Mouse (Mus musculus): ENCODE results near the gene Glt1d1.

The Glt1d1 gene

GRCm38 (mm10) chr5:127627242-127627641 is 4.8 kb upstream of the Glt1d1 start:
- no peak for DNase-seq (ENCODE audit: low read depth in 1 of 2, low spot score in 2 of 2)

DNA sequence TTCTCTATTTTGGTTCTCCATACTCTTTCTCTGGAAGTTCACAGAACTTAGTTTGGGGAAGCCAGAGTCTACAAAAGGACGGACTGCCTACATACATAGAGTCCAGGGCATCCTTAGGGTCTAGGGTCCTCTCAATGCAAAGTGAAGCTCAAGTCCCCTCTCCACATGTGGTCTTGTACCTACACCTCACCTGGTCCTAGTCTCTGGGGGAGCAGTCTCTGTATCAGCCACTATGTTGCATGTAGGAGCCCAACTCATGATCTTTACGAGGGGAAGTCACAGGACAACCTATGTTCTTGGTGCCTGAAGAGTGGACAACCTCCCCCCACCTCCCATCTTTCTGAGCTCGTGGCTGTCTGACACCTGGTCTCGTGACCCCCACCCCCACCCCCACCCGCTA is 391 bp upstream of the Glt1d1 start:
- no peak for DNase-seq (ENCODE audit: low read depth in 1 of 2, low spot score in 2 of 2)

- no peak for DNase-seq (ENCODE audit: low read depth in 1 of 2, low spot score in 2 of 2)
Observed at GRCm38 (mm10) chr5:127633188-127633587, 1.1 kb downstream of the Glt1d1 start.

- DNase-seq (ENCODE audit: low read depth in 1 of 2, low spot score in 2 of 2), result no peak
Observed at GRCm38 (mm10) chr5:127633666-127634065, 1.6 kb downstream of the Glt1d1 start.

DNA sequence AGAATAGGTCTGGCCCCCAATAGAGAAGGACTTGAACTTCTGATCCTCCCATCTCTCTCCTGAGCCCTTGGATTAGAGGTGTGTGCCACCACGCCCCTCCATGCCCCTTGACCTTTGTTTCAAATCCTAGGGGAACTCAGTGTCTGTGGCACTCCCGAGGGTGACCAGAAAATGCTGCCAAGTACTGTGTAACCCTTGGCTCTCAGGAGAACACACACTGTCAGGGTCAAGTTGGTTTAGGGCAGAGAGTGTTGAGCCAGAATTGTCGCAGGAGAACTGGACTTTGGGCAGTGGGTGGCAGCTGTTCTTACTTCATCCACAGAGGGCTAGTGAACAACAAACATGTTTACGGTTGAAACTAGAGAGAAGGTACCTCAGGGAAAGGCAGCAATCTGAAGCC is 5.6 kb downstream of the Glt1d1 start:
- no peak for DNase-seq (ENCODE audit: low read depth in 1 of 2, low spot score in 2 of 2)

DNA sequence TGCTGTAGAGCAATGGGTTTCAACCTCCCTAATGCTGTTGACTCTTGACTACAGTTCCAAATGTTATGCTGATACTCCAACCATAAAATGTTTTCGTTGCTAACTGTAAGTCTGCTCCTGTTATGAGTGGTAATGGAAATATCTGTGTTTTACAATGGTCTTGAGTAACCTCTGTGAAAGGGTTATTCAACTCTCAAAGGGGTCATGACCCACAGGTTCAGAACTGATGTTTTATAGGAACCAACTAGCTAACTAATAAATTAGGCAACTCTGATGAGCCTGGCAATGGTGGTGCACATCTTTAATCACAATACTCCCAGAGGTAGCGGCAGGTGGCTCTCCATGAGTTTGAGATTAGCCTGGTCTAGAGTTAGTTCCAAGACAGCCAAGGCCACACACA is 6.1 kb downstream of the Glt1d1 start:
- no peak for DNase-seq (ENCODE audit: low read depth in 1 of 2, low spot score in 2 of 2)

- no peak for DNase-seq (ENCODE audit: low read depth in 1 of 2, low spot score in 2 of 2)
Observed at GRCm38 (mm10) chr5:127639067-127639605, 7.1 kb downstream of the Glt1d1 start.

GRCm38 (mm10) chr5:127639635-127640034 is 7.6 kb downstream of the Glt1d1 start:
- DNase-seq (ENCODE audit: low read depth in 1 of 2, low spot score in 2 of 2), result no peak

GRCm38 (mm10) chr5:127640359-127640758 is 8.3 kb downstream of the Glt1d1 start:
- no peak for DNase-seq (ENCODE audit: low read depth in 1 of 2, low spot score in 2 of 2)

DNA sequence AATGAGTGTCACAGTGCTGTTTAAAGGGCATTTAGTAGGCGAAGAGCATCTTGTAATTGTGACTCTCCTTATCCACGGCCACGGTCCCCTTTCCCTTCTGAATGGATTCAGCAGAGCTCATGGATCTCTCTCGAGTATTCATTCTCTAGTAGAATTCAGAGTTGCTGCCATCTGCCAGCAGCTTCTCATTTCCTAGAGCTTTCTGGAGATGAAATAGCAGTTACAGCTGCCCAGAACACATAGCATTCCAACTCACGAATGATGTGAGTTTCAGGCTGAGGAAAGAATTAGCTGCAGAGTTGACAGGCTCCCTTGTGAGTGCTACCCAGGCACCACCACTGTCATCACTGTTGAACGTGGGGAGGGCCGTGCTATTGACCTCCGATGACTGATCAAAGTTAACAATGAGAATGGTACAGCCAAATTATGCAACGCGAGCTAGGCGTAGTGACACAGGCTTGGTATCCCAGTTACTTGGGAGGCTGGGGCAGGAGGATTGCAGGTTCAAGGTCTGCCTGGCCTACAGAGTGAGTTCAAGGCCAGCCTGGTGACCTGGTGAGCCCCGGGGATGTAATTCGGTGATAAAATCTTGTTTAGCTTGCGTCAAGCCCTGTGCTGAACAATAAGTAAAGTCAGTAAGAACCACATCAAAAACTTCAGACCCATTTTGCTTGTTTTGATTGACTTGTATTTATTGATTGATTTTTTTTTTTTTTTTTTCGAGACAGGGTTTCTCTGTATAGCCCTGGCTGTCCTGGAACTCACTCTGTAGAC is 9.3 kb downstream of the Glt1d1 start:
- no peak for DNase-seq (ENCODE audit: low read depth in 1 of 2, low spot score in 2 of 2)

GRCm38 (mm10) chr5:127648046-127648445 is 16.0 kb downstream of the Glt1d1 start:
- no peak for DNase-seq (ENCODE audit: low read depth in 1 of 2, low spot score in 2 of 2)

GRCm38 (mm10) chr5:127649077-127649476 is 17.0 kb downstream of the Glt1d1 start:
- no peak for DNase-seq (ENCODE audit: low read depth in 1 of 2, low spot score in 2 of 2)

GRCm38 (mm10) chr5:127658257-127658656 is 26.2 kb downstream of the Glt1d1 start:
- DNase-seq (ENCODE audit: low read depth in 1 of 2, low spot score in 2 of 2), result no peak

GRCm38 (mm10) chr5:127659312-127659711 is 27.2 kb downstream of the Glt1d1 start:
- no peak for DNase-seq (ENCODE audit: low read depth in 1 of 2, low spot score in 2 of 2)

DNA sequence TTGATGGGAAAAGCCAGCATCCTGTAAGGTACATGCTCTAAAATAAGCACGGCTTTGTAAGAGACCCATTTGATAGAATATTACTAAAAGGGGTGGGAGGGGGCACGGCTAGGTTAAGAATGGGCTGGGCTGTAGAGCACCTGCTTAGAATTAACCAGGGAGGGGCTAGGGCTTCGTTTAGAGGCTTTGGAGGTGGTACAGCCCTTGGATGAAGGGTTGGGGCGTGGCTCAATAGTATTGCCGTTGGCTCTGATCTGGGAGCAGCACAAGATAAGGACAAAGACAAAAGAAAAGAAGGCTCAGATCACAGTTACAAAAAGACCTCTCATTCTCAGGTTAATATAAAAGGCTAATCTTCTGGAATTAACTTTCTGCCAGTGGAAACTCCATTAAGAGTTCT is 28.2 kb downstream of the Glt1d1 start:
- no peak for DNase-seq (ENCODE audit: low read depth in 1 of 2, low spot score in 2 of 2)

DNA sequence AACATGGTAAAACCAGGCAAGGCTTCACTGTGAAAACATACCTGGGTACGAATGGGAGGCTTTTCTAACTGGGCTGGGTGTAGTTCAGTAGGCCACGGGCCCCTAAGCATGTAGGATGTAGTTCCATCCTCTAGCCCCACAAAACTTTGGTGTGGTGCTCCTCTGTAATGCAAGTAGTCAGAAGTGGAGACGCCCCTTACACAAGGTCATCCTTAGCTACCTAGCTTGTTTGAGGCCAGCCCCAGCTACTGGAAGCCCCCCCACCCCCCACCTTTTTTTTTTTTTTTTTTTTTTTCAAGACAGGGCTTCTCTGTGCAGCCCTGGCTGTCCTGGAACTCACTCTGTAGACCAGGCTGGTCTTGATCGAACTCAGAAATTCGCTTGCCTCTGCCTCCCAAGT is 28.9 kb downstream of the Glt1d1 start:
- DNase-seq (ENCODE audit: low read depth in 1 of 2, low spot score in 2 of 2), result no peak

GRCm38 (mm10) chr5:127673913-127674312 is 41.9 kb downstream of the Glt1d1 start:
- DNase-seq (ENCODE audit: low read depth in 1 of 2, low spot score in 2 of 2), result no peak

- DNase-seq (ENCODE audit: low read depth in 1 of 2, low spot score in 2 of 2), result no peak
Observed at GRCm38 (mm10) chr5:127677561-127677960, 45.5 kb downstream of the Glt1d1 start.

DNA sequence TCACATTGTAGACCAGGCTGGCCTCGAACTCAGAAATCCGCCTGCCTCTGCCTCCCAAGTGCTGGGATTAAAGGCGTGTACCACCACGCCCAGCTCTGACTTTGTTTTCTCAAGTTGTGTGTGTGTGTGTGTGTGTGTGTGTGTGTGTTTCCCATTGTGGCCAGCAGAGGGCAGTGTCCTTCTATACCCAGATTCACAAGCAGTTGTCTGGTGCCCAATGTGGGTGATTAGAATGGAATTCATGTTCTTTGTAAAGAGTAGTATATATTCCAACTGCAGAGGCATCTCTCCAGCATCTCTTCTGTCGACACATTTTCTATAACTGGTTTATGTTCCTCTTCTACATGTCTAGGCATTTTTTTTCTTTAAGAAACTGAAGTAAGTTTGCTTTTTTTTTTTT is 46.4 kb downstream of the Glt1d1 start:
- DNase-seq (ENCODE audit: low read depth in 1 of 2, low spot score in 2 of 2), result no peak

DNA sequence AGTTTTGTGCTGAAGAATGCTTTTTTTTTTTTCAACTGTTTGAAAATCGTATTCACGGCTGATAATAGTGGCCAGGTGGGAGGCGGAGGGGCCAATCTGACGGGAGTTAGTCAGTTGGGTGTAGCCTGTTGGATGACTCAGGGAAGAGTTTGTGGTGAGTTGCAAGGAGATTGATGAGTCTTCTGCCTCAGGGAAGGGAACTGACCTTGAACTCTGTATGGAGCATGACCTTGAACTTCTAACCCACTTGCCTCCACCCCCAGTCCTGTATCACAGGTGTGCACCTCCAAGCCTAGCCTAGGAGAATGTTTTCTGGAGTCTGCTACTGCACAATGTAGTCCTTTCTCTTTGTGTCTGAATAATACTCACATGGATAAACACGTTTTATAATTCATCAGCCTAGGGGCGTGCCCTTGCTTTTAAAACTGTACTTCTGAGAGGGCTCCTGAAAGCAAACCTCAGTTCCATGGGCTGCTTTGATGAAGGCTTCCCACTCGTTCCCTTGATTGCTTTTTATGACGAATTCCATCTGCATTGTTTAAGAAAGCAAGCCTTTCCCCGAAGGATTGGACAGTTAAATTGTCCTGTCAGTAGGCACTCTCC is 56.6 kb downstream of the Glt1d1 start:
- DNase-seq (ENCODE audit: low read depth in 1 of 2, low spot score in 2 of 2), result no peak

- no peak for DNase-seq (ENCODE audit: low read depth in 1 of 2, low spot score in 2 of 2)
Observed at GRCm38 (mm10) chr5:127691085-127691484, 59.0 kb downstream of the Glt1d1 start.

- no peak for DNase-seq (ENCODE audit: low read depth in 1 of 2, low spot score in 2 of 2)
Observed at GRCm38 (mm10) chr5:127691581-127691980, 59.5 kb downstream of the Glt1d1 start.

DNA sequence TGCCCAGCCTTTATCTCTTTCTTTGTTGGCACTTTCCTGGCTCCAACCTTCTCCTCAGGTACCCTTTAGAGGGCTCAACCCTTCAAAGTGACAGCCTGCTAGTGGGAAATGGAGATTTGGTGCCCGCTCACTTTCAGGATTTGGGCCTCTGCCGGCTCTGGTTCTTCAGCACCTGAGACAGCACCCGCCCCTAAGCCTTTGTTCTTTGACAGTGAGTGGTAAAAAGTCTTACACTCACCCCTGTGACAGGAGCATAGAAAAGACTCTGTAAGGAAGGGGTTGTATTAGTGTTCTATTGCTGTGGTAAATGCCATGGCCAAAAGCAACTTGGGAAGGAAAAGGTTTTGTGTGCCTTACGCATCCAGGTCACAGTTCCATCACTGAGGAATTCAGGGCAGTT is 63.8 kb downstream of the Glt1d1 start:
- DNase-seq (ENCODE audit: low read depth in 1 of 2, low spot score in 2 of 2), result no peak
